Mouse (Mus musculus): ENCODE data around the gene Ehd4.

Gene Ehd4

DNA sequence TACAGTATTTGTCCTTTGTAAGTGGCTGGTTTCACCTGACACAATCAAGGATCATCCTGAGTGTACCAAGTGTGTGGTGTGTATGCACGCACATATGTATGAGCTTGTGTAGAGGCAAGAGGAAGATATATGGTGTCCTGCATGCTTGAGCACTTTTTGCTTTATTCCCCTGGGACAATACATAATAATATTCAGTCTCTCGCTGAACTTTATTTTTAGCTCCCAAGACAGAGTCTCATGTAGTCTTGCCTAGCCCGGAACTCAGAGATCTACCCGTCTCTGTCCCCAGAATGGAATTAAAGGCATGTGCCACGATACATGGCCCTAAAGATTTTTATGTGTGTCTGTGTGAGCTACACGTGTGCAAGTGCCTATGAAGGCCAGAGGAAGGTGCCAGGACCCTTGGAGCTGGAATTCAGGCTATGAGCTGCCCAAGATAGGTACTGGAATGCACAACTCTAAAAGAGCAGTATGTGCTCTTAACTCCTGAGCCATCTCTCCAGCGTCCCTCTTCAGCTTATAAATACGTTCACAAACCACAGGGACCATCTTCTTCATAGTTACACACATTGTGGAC lies 47.9 kb downstream of the Ehd4 start:
- no peak for DNase-seq

DNA sequence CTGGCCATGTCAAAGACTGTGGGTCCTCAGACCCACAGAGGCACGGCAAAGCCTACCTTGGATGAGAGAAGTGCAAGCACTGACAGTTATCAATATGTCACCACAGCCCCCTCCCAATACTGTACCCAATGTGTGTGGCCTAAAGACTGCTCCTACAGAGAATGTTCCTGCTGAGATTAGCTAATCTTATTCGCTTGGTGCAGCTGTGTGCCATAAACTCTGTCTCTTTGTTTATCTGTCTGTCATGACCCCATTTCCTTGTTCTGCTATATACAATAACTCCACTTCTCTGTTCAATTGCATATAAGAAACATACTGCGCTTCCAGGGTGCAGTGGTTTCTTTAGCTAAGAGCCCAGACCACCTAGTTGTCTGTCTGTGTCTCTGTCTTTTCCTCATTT lies 48.5 kb downstream of the Ehd4 start:
- no peak for DNase-seq

DNA sequence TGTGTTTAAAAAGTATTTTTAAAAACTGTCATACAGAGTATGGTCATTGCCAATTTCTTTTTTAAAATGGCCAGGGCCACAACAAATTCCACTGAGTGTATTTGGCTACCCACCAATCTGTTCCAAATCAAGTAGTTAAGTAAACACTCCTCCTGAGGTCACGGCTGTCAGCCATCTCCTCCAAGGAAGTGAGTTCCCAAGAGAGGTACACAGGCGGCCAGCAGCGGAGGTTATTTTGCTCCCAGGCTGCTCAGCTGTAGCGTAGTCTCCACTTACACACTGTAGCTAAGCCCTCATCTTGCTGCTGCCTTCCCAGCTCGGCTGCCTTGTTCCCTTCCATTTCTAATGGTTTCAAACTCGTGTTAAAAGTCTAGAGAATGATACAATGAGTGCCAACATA lies 51.5 kb downstream of the Ehd4 start:
- no peak for DNase-seq

DNA sequence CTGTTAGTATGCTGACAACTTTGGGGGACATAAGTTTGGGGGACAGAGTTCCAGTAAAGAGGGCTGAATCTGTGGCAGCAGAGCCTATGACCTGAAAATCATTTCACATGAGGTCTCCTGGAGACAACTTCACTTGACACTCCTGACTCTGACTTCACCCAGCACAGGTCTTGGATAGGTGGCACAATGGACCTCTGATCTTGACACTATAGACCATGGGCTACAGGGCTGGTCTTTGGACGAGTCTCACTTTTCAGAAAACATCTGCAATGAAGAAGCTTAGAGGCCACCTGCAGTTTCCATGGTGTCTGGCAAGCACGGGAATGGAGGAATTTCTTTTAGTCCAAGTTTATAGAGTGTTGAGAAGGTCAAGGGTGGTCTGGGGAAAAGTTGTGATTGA lies 52.0 kb downstream of the Ehd4 start:
- DNase-seq = no peak

DNA sequence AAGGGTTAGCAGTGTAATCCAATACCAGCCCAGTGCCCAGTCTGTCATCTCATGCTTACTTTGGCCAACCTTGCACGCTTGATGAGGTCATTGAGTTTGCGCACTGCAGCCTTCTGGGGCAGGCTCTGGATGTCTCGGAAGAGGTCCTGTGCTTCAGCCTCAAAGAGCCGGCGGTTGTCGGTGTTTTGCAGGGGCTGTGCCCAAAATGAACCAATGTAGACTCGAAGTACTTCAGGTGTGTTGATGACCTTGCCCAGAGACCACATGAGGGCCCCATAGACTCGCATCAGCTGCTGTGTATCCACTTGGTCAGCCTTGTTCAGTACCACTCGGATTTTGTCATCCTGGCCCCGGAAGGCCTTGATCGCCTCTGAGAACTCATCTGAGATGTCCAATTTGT lies 52.4 kb downstream of the Ehd4 start:
- no peak for DNase-seq

GRCm38 (mm10) chr2:120099886-120100285 lies 54.5 kb downstream of the Ehd4 start:
- DNase-seq = no peak

DNA sequence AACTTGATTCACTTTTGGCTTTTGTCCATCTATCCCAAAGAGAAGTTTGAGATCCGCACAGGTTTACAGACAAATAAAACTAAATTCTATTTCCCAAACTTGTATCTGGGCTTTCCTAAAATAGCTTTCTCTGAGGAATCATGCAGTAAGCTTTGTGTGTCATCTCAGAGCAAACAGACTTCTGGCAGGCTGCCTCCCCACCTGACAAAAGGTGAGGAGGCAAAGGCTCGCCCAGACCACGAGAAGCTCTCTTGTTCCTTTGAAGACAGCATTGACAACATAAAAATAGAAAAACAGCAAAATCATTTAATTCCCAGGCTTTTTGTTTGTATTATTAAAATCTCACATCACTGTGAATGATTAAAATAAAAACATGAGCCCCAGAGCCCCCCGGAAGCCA lies 55.1 kb downstream of the Ehd4 start:
- DNase-seq = no peak

DNA sequence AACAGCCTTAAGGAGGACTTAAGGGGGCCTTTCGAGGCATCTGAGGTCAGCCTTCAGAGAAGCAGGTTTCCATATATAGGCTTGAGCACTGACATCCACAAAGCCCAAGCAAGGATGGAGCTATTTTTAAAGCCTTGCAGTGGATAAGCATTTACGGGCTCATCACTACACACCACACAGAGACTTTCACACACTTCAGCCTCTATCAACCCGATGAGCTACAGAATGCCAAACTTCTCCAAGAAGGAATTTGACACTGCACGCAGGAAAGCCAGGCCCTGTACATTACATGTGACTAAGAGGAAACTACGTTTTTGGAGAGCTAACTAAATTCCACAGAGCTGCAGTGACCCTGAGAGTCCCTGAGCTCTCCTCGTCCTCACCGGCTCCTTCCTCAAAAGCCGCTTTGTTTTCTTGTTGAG lies 55.6 kb downstream of the Ehd4 start:
- DNase-seq = peak; percentile 11

GRCm38 (mm10) chr2:120097868-120098267 lies 56.5 kb downstream of the Ehd4 start:
- DNase-seq = no peak

GRCm38 (mm10) chr2:120096711-120097110 lies 57.7 kb downstream of the Ehd4 start:
- no peak for DNase-seq

- DNase-seq = no peak
Measured at GRCm38 (mm10) chr2:120096191-120096590, 58.2 kb downstream of the Ehd4 start.

- DNase-seq = no peak
Measured at GRCm38 (mm10) chr2:120095171-120095570, 59.2 kb downstream of the Ehd4 start.

DNA sequence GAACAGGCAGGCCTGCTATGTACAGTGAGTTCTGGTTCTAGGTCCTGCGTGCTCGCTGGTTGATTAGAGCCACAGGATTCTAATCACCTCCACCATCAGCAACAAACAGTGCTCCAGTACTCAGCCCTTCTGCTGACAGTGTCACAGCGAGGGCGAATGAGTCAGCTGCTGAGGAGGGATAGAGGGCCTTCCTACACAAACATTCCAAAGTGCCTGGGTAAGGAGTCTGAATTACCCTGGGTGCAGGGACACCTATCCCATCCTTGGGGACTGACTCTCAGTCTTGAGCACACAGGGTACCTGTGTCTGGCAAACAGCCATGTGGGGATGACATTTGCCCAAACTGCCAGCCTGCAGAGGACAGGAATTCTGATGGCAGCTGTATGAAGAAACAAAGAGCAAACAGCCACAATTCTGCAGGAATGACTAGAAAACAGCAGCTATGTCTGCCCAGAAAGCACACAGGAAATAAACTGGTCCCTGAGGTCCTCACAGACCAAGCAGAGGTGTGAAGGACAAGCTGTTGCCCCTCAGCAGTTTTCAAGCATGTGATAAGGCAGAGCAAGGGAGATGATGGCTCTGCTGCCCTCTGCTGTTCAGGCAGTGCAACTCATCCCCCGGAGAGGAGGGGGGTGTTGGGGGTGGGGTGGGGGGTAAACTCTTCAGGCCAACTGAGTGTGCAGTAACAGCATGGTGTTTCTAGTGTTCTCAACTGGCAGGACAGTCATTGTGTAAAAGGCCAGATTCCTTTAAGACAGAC lies 60.6 kb downstream of the Ehd4 start:
- peak; percentile 71 for DNase-seq

- DNase-seq = no peak
Measured at GRCm38 (mm10) chr2:120090979-120091378, 63.4 kb downstream of the Ehd4 start.

GRCm38 (mm10) chr2:120087897-120088296 lies 66.5 kb downstream of the Ehd4 start:
- no peak for DNase-seq

GRCm38 (mm10) chr2:120087391-120087790 lies 67.0 kb downstream of the Ehd4 start:
- no peak for DNase-seq

DNA sequence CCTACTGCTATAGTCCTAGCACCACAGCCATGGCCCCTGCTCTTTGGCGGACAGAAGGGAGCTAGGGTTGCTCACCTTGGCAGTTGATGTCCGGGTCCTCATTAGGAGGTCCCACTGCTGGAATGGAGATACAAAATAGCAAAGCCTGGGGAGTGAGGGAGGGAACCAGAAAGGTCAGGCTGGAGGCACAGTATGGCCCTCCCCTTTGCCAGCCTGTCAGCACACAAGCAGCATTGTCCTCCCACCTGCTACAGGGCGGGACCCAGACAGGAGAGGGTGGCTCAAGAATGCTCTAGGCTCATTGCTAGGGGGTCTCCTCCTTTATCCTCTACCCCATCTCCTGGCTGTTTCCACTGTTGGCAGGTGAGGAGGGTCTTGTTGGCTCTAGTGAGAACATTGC lies 68.4 kb downstream of the Ehd4 start:
- DNase-seq = no peak

- no peak for DNase-seq
Measured at GRCm38 (mm10) chr2:120084593-120085361, 69.6 kb downstream of the Ehd4 start.

DNA sequence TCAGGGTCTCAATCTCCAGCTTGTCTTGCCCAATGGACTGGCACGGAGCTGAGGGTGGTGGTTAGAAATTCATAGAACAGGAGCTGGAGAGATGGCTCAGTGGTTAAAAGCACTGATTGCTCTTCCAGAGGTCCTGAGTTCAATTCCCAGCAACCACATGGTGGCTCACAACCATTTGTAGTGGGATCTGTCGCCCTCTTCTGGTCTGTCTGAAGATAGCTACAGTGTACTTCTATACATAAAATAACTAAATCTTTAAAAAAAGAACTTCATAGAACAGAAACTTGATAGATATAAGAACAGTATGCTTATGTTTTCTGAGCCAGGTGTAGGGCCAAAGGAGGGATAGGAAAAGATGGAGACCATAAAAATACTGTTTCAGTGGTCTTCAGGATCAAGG lies 72.0 kb downstream of the Ehd4 start:
- no peak for DNase-seq

GRCm38 (mm10) chr2:120076076-120076705 lies 78.2 kb downstream of the Ehd4 start:
- peak; percentile 63 for DNase-seq

GRCm38 (mm10) chr2:120074096-120074495 lies 80.3 kb downstream of the Ehd4 start:
- no peak for DNase-seq

GRCm38 (mm10) chr2:120069466-120069990 lies 84.9 kb downstream of the Ehd4 start:
- DNase-seq = no peak

All from retina, postnatal 1 day (tissue).